Mouse (Mus musculus) testis, adult 2 months (tissue): Measurements from ENCODE around the gene Rpap2.

Experiments used
- CTCF ChIP-seq: fragments of 200-500 bp; IDR thresholded peaks from 2 replicates; pipeline ENCODE4 v1.5.1; 2012; ENCODE audit warnings: low read depth, mild to moderate bottlenecking, inconsistent platforms, low read length, moderate library complexity; ENCODE audit not compliant: control insufficient read depth, insufficient read depth, insufficient replicate concordance
- POLR2A ChIP-seq: fragments of 200-500 bp; IDR thresholded peaks from 2 replicates; pipeline ENCODE4 v1.6.1; 2012; ENCODE audit warnings: low read depth, mild to moderate bottlenecking, inconsistent platforms, low read length, moderate library complexity; ENCODE audit not compliant: control insufficient read depth

DNA sequence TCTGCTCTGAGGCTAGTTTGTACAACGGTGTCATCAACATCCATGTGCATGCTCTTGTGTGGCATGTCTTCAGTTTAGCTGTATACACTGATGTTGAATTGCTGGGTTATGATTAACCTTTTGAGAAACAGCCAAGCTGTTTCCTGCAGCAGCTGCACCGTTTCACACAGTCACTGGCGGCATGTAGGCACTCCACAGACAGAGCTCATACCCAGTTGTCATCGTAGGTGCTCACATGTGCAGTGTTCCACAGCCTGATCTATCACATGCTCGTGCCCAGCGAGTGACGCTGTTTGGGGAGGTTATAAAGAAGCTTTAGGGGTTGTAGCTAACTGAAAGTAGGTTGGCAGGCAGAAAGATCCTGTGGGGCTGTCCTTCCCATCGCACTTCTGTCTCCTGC is 41.2 kb downstream of the Rpap2 start:
- TF ChIP-seq CTCF (no peak), POLR2A (no peak)
